In the genomic region with DNA sequence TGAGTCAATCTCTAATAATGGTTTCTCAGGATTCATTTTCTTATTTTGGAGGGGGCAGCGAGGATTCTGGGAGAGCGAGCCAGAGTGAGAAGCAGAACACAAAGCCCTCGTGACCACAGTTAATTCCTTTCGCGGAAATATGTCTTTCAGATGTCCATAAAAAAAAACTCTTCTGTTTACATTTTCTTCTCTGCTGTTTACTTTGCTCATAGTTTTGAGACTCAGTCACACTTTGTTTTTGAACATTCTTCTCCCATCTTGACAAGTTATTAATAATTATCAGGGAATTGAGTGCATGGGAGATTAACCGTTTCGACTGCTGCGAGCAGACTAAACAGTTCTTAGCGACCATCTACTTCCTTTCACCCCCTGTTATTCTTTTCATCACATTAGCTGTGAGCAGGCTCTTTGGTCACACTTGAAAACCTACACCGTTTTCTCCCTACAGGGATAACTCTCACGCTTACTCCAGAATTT, we compare ENCODE assay signal across 8 mouse cellular contexts.
DNase-seq lines count a peak whose midpoint lies in the region; ATAC-seq and TF ChIP-seq lines count a peak whose summit lies in the region.

No protein-coding gene starts in this region.

- ATAC-seq in heart, embryonic 13.5 days (ENCODE audit: extremely low read depth, insufficient number of reproducible peaks, low FRiP score, low TSS enrichment) = no peak
- no peak for ATAC-seq in hindbrain, embryonic 15.5 days (ENCODE audit: low FRiP score, low read depth)
- no peak; the same call in 1 of the 2 replicates for ATAC-seq in midbrain, embryonic 11.5 days (ENCODE audit: low FRiP score)

- H3K9ac ChIP-seq in heart, embryonic 13.5 days = no peak overlapping the region
- no peak overlapping the region for H3K9ac ChIP-seq in hindbrain, embryonic 15.5 days
- H3K9ac ChIP-seq in midbrain, embryonic 11.5 days (ENCODE audit: low read length) = no peak overlapping the region

- no peak overlapping the region for H3K27ac ChIP-seq in heart, embryonic 13.5 days (replicated peaks)
- H3K27ac ChIP-seq in hindbrain, embryonic 15.5 days (replicated peaks) = peak overlapping the region; percentile 53; the same call in 1 of the 2 replicates
- no peak overlapping the region for H3K27ac ChIP-seq in midbrain, embryonic 11.5 days (ENCODE audit: low read depth, low read length)

- 33% methylated on average over 11 of the region's 11 CpGs for WGBS in heart, embryonic 13.5 days
- 14% methylated on average over 11 of the region's 11 CpGs for WGBS in hindbrain, embryonic 15.5 days
- WGBS in midbrain, embryonic 11.5 days = 31% methylated on average over 11 of the region's 11 CpGs

- intact Hi-C loops in heart, postnatal 36 days (cut with DNase I) = no loop called here

- peaks cover 34% of the 10 kb centered on the region for H3K4me1 ChIP-seq in heart, embryonic 13.5 days
- peaks cover 16% of the 10 kb centered on the region for H3K4me1 ChIP-seq in hindbrain, embryonic 15.5 days (replicated peaks)
- H3K4me1 ChIP-seq in midbrain, embryonic 11.5 days (ENCODE audit: control insufficient read depth, insufficient read depth, low read length) = peaks cover 4% of the 10 kb centered on the region; the same call in 1 of the 2 replicates

- no peaks in the 10 kb centered on the region for H3K36me3 ChIP-seq in heart, embryonic 13.5 days
- H3K36me3 ChIP-seq in hindbrain, embryonic 15.5 days = no peaks in the 10 kb centered on the region
- H3K36me3 ChIP-seq in midbrain, embryonic 11.5 days (ENCODE audit: control insufficient read depth, insufficient read depth, low read length) = no peaks in the 10 kb centered on the region

- H3K27me3 ChIP-seq in heart, embryonic 13.5 days (replicated peaks) = peaks cover 3% of the 10 kb centered on the region; the same call in 1 of the 2 replicates
- H3K27me3 ChIP-seq in hindbrain, embryonic 15.5 days = no peaks in the 10 kb centered on the region
- no peaks in the 10 kb centered on the region for H3K27me3 ChIP-seq in midbrain, embryonic 11.5 days (ENCODE audit: control insufficient read depth, insufficient read depth, low read length)

- no peak overlapping the region for H3K4me3 ChIP-seq in heart, embryonic 13.5 days
- H3K4me3 ChIP-seq in hindbrain, embryonic 15.5 days = peak overlapping the region; percentile 4; the same call in 1 of the 2 replicates
- no peak overlapping the region for H3K4me3 ChIP-seq in midbrain, embryonic 11.5 days (ENCODE audit: low read depth, low read length)

- no peak for DNase-seq in heart, postnatal 36 days
- peak; percentile 45 for DNase-seq in brain, embryonic 14.5 days (ENCODE audit: low read depth)
- no peak for DNase-seq in midbrain, embryonic 11.5 days (ENCODE audit: low spot score, missing footprints)
- no peak for DNase-seq in right cerebral cortex, postnatal 4 days
- no peak for DNase-seq in left cerebral cortex, adult 8-10 months (ENCODE audit: low spot score in 2 of 2)
- no peak for DNase-seq in layer of hippocampus, adult 18-20 months (ENCODE audit: low spot score in 2 of 2)

- peak overlapping the region; percentile 47 for H3K4me2 ChIP-seq in heart, embryonic 13.5 days
- H3K4me2 ChIP-seq in hindbrain, embryonic 15.5 days = peak overlapping the region; percentile 46
- peak overlapping the region; percentile 12; the same call in 1 of the 2 replicates for H3K4me2 ChIP-seq in midbrain, embryonic 11.5 days

- no peak for TF ChIP-seq CTCF in brain, embryonic 14.5 days (IDR thresholded peaks at IDR 0.05; ENCODE audit: borderline replicate concordance, extremely low read depth, insufficient read depth, insufficient read length)

- no peaks in the 10 kb centered on the region for H3K9me3 ChIP-seq in heart, embryonic 13.5 days
- H3K9me3 ChIP-seq in hindbrain, embryonic 15.5 days = no peaks in the 10 kb centered on the region
- no peaks in the 10 kb centered on the region for H3K9me3 ChIP-seq in midbrain, embryonic 11.5 days (ENCODE audit: control insufficient read depth, low read length)

- TF ChIP-seq POLR2A in brain, embryonic 14.5 days (IDR thresholded peaks at IDR 0.05; ENCODE audit: borderline replicate concordance, extremely low read depth, insufficient read depth, insufficient read length, poor library complexity, severe bottlenecking) = no peak
